Mouse (Mus musculus) adrenal gland, adult 18-20 months (tissue): ENCODE measurements around the gene Ldah. TPM values are rescaled to one million over a fixed set of nuclear protein-coding genes. Genes with fewer than 3 reads are reported as not detected.

Source experiments
- DNase-seq, 2 experiments: peaks; one replicate each; pipeline ENCODE4 v3.0.0; 2021 to 2022; ENCODE audit warnings: low spot score in 2 of 2
- total RNA-seq, 2 experiments: library from RNA; stranded (reverse); gene quantifications; 1 replicate in 1 of 2; 2 replicates in 1 of 2; pipeline ENCODE4 v1.2.3; 2021

Ldah gene
- total RNA-seq, 2 experiments from 2014 or later, result 52.4 to 55.3 TPM

DNA sequence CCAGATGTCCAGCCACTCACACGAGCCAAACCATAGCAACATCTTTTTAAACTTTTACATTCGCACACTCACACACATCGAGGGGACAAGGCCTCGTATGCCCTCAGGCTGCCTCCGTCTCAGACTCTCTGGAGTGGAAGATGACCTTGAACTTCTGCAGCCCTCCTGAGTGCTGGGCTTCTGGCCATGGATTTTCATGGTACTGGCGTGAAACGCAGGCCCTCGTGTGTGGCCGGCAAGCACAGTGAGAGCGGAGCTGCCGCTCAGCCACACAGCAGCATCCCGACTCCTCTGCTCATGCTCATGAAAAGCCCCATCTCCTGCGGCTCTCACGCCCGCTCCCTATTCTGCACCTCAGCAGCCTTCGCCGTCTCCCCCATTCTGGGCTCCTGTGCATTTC, 103.1 kb downstream of the Ldah start:
- DNase-seq, result no peak

DNA sequence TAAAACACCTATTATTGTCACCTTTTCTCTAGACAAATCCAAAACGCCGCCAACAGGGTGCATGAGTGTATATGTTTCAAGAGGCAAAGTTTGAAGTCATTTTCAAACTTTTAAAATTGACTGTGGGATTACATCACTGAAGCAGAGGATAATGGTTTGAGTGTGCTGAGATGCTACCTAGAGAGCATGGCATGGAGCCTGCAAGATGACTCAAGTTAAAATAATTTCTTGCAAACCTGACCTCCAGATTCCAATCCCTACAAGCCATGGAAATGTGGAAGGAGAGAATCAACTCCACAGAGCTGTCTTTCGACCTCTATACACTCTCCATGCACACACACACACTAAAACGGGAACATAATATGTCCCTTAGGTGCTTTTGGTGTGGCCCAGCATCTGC, 104.4 kb downstream of the Ldah start:
- DNase-seq, result no peak

DNA sequence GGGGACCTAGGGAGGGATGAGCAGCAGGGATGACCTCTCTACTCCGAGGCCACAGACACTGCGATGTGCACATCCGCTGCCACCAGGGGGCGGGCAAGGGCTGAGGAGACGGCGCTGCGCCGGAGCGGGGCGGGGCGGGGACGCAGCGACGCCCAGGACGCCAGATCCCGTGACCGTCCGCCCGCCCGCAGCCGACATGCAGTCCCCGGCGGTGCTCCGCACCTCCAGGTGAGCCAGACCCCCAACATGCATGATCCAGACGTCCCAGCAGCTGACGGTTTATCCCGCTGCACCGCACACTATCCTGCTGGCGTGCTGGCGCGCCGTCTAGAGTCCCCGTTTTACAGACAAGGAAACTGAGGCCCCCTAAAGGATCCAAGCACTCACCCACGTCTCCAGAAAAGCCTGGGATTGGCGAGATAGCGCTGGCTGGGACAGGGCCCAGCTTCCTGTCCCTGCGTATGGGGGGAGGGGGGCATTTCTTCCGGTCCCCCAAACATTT, 105.4 kb downstream of the Ldah start, which contains the start of gene Hs1bp3:
TSS of gene Hs1bp3 (plus strand) at position 163 of the 502 bp plus-strand sequence.
- DNase-seq, result peak; percentile 88 to 96

DNA sequence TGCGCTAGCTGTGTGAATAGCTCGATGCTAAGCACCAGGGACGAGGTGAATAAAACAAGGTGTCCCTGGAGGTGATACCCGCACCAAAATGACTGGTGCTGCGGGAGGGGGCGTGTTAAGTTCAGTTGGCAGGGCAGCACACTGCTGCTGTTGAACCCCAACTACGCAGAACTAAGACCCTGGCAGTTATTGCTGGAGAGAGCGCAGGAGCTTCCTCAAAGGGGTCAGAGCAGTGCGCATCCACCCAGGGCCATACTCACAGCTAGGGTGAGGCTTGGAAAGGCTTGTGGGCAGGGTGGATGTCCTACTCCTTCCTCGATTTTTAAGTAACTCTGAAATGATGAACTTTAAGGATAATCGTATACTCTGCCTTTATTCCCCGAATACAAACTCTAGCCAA, 105.9 kb downstream of the Ldah start:
- no peak for DNase-seq

DNA sequence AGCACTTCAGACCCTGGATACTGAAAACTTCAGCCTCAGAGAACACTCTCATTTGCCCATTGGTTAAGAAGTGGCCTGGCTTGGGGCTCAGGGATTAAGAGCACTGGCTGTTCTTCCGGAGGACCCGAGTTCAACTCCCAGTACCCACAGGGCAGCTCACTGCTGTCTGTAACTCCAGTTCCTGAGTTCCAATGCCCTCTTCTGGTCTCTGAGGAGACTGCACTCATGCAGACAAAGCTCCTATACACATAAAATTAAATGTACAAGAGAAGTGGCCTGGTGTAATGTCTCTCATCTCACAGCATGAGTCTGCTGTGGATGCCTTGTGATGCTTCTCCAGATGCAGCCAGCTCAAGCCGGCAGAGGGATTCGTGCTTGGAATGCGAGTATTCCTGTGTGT, 108.6 kb downstream of the Ldah start:
- DNase-seq, result no peak

DNA sequence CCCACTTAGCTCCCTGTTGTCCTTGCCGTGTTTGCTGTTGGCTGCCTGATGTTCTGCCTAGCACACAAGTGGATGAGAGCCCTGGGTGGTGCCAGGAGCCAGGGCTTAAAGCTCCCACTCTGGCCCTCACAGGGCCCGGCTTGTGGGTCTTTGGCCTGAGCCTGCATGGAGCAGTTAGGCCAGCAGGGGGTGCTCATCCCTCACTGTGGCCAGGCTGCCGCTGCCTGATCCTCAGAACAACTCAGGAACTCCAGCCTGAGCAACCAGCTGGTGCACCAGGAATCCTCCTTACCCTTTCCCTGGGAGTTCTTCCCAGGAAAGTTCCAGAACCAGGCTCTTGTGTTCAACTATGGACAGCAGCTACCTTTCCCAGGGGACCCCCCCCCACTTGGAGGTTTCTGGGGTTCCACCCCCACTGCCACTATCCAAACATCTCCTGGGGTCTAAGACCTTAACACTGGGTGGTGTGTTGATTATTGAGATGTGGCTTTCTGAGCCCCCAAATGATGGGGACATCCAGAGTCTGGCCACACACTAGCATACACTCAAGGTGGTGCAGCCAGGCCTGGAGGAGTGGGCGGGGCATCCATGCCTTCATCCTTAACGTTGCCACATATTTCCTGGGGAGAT, 112.3 kb downstream of the Ldah start:
- DNase-seq, result peak; percentile 86 to 91

DNA sequence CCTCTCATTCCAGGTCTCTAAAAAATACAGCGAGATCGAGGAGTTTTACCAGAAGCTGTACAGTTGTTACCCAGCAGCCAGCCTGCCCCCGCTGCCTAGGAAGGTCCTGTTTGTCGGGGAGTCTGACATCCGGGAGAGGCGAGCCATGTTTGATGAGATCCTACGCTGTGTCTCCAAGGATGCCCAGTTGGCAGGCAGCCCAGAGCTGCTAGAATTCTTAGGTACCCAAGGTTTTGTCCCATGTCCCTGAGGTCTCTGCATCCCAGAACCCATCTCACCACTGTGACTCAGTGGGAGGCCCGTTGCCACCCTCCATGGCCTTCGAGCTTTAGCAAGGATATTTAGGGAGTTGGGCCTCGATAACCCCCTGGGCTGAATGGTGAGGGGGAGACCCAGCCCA, 113.6 kb downstream of the Ldah start:
- DNase-seq, result no peak

DNA sequence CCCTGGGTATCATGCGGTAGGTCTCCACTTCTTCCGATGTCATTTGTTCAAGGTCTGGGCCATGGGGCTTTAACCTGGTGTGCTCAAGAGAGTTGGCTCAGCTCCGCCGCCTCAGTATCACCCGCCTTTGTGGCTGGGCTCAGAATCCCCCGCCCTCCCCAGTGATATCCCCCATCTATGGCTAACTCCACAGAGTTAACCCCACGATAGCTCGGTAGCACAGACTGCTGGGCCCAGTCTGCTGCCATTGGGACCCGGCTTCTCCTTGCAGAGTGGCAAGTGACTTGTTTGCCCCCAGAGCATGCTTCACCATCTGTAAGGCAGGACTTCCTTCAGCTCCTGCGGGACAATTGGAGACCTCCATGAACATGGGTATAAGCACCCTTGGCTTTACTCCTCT, 116.2 kb downstream of the Ldah start:
- DNase-seq, result no peak

DNA sequence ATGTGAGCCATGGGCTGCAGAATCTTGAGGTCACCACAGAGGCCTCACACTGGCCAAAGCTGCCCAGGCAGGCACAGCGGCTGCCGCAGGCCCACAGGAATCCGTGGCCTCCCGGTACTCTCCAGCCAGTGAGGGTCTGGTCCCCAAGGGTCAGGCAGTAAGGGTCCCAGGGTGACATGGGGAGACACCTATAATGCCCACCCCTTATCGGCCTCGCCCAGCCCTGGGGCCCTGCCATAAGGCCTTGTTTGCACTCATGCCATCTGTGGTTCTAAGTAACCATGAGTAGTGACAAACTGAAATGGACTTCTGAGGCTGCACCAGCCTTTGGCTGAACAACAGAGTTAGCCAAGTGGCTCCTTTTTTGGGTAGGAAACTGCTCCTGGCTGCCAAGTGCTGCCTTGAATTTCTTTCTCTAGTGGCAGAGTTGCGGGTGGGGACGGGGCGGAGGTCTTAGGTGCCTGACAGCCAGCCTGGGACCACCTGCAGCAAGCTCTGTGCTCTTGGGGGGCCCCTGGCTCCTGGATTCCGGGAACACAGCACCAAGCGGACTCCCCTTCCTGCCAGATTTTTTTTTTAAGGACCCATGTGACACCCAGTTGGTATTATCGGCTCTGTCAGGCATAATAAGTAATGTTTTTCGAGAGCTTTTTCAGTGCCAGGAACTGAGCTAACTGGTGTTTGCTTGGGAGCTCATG, 117.5 kb downstream of the Ldah start:
- no peak for DNase-seq

DNA sequence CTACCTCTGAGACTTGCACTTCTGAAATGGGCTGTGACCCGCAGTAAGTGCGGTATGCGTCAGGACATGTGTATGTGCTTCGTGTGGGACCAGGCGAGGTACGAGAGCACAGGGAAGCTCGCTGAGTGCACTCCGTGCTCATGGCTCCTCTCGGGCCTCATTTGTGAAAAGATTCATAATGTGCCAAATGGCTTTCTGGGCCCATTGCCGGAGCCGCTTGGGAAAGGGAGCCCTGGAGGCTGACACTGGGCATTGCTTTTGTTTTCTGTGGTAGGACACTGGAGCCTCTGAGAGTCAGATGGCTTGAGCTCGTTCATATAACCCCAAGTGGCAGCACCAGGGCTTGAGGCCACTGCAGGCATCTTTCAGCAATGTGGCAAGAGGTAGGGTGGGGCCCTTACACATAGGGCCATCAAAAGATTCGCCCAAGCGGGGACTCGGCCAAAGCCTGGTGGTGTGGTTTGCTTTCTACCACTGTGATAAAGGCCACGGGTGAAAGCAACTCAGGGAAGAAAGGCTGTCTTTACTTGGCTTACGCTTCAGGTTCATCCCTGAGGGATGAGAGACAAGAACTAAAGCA, 118.1 kb downstream of the Ldah start:
- no peak for DNase-seq

DNA sequence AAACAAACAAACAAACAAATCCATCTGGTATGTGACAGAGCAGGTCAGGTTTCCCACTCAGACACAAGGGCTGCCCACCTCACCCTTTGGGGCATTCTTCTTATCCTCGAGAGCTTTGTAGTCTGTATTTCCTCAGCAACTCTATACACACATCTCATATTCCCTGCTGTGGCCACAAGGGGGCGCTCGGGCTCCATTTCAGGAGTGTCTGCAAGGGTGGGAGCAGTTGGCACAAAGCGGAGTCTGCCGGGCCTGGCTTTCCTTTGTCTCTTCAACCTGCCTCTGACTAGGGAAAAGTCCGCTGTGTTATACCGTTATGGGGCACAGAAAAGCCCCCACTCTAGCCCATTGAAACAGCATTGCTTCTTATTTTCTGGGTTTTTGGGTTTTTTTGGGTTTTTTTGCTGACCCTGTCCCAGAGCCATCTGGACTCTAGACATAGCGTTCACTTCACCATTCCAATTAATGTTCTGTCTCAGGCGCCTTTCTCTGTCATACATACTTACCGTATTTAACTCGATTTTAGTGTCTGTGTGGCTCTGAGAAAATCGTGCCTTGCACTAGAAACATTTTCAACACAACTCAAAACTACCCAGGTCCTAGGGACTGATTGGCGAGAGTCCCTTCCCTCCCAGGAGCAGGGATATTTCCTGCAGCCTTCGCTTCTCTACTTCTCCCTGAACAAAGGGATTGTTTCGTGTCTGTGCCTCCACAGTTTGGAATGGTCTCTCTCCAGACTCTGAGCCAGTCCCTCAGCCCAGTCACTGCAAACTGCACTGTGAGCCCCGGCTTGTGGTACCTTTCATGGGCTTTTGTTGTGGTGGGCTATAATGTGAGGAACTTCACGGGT, 119.1 kb downstream of the Ldah start:
- DNase-seq, result peak; percentile 97 to 98

DNA sequence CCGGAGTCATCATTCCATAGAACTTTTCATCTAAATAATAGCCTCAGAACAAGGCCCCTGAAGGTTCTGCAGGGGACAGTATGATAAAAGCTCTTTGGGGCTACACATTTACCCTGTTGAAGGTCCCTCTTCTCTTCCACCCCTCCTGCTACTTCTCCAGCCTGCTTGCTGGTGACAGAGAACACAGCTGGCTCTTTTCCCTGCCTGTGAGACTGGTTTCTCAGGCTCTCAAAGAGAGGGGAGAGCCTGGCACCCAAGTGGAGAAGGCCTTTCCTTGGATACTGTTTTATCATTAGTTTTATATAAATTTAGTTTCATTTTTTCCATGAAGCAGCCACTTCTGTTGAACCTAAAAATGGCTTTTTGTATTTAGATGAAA, 119.8 kb downstream of the Ldah start:
- no peak for DNase-seq

DNA sequence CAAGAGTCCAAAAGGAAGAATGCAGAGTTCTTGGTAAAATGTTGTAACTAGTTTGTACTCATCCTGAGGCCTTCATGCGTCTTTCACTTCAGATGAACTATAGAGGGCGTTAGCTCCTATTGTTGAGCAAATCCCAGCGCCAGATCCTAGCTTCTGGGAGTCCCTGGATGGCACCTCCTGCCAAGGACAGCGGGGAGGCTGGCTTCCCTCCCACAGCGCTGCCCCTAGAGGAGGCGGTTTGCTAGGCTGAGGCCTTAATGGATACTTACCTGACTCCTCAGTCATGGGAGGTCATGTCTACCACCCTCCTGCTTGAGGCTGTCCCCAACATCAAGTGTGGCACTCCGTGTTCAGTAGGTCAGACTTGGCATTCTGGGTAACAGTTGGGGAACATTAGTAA, 121.3 kb downstream of the Ldah start:
- no peak for DNase-seq

DNA sequence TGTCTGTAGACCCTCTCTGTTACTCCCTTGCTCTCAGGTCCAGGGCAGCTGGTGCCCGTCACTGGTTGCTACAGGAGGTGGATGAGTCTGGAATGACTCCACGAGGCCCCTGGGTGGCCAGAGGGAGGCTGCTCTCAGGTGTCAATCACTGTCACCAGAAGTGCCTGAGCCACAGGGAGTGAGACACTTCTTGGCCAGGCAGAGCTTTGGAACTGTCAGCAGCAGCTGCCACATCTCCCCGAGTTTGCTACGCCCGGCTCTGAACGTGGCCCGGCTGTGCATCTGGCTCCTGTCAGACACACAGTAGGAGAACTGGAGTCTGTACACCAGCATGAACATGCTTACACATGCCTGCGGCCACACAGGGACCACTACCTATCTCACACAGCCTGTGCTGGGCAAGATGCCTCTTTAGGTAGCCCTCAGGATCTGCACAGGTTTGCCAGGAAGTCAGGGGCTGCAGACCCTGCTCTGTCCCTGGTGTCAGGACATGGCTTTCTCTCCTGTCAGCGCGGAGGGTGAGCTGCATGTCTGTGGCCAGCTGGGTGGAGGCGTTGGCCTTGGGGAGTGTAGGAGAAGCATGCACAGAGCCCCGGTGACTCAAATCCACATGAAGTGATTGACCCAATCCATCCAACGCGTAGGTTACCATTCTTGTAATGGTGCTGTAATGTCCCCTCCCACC, 123.7 kb downstream of the Ldah start:
- DNase-seq, result no peak

DNA sequence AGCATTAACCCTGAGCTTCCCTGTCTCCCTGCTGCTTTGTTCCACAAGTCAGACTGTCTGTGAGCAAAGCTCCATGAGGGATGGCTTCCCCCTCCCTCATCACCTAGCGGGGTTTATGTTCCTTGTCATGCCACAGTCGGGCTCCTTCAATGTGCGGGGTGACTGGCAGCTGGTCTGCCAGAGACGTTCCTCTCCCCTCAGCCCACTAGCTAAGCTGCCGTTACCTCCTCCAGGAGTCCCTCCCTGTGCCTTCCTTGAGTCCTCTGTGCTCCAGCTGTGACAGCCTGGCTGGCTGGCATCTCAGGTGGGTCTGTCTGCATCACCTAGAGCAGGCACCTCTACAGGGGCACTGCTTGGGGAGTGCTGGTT, 124.3 kb downstream of the Ldah start:
- DNase-seq, result no peak

DNA sequence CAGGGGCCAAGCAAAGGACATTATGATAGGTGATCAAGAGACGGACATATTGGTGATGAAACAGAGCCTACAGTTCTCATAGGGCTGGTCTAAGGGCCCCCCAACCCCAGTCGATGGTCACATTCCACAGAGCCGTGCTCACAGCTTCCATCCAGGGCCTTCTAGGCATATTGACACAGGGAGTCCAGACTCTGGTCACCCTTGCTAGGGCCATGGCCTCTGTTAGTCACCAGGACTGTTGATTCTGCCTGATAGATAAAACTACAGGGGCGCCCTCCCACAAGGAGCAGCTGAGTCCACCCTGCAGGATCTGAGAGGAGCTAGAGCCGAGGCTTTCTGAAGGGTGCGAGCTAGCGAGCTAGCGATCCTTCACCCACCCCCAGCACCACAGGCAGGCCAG, 125.7 kb downstream of the Ldah start:
- no peak for DNase-seq

DNA sequence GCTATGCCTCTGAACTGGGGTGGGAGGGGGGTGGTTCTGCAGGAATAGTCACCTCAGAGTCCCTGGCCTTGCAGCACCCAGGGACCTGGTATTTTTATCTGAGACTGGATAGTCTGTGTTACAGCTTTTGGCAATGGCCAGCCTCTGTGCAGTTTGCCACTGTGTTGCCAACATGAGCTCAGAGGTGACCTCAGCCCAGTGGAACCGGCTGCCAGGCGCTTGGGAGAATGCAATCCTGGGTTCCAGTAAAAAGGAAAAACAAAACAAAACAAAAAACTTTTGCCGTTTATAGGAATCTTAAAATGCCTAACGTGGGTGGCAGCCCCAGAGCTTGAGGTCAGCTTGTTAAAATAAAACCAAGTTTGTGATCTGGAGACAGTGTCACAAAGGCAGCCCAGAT, 126.4 kb downstream of the Ldah start:
- no peak for DNase-seq
